Mouse (Mus musculus) mouse embryonic stem cell (cell line): ENCODE data around the gene Evpl.
"Not testable (repeated sequence)": the region's sequence is repeated elsewhere in the genome, so short reads cannot be mapped to it uniquely, and the experiment has no call there.

ENCODE experiments used
- in situ Hi-C, 2 experiments: fragments of 300-500 bp; cut with MboI; formaldehyde crosslinking; loops; 1 replicate in 1 of 2; 3 replicates in 1 of 2; pipeline ENCODE4 v1.14.3; 2019 to 2020; ENCODE audit warnings: low sequenced_read_pairs in 2 of 2, low pct_unique_long_range_greater_than_20kb in 1 of 2, mixed read lengths in 1 of 2; ENCODE audit not compliant: unreplicated experiment in 1 of 2

The Evpl gene

DNA sequence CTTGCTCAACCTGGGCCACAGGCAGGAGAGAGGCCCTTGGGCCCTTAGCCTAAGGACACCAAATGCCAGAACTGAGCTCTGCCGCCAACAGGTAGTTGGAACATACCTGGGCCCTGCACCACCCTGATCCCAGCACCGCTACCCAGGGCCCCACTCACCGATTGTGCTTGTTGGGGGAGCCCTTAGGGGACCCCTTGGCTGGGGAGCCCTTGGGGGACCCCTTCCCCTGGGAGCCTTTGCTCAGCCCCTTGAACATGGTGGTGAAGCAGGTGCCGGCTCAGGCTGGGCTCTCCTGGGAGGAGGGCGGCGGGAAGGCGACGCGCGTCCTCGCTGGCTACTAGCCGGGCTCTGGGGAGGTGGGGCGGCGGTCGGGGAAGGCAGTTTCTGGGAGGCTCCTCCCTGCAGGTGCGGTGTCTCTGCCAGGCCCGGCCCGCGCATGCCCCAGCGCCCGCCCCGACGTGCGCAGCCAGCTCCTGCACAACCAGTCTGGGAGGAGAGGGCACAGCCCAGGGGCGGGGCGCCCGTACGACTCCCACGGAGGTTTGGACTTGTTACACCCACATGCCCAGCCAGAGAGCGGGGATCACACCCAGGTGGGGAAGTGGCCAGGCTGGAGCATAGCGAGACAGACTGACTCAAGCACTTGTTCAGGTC lies at the start of gene Evpl:
Gene Evpl (minus strand): TSS at position 336 of the 654 bp plus-strand sequence.
- in situ Hi-C loops = no loop called here

DNA sequence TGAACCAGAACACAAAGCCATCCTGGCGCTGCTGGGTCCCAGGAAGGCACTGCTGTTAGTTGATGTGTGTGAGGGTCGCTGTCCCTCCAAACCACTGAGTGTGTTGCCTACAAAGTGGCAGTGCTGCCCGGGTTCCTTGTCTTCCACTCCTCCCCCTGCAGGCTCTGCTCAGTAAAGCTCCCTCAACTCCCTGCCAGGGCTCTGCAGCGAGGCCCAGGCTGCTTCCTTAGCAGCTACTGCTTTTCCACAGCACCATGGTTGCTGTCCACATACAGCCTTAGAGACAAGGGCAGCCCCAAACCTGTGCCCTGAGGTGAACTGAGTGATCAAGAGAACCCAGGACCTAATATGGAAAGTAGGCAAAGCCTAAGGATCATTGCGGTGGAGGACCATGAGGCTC lies 49.5 kb upstream of the Evpl start:
- in situ Hi-C loops = loop anchor here in 1 of 2 experiments (10.0 kb wide), 1 partner anchor 63 kb away; no protein-coding TSS in a partner anchor

DNA sequence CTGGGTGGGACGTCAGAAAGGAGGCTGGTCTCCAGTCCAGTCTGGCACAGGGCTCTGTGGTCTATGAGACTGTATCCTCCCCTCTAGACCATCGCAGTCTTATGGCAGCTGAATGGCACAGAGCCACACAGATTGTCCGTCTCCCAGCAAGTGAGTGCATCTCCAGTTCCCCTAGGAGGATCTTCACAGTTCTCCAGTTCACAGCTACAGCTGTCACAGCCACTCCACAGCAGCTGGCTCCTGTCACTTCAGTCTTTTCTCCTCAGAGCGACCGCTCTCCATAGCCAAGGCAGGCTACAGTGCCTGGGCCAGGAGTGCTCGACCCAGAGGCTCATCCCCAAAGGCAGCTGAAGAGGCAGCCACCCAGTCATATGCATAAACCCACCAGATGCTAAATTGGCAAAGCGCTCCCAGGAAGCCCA lies 47.9 kb upstream of the Evpl start:
- in situ Hi-C loops = loop anchor here in 1 of 2 experiments (10.0 kb wide), 1 partner anchor 61 kb away; no protein-coding TSS in a partner anchor

DNA sequence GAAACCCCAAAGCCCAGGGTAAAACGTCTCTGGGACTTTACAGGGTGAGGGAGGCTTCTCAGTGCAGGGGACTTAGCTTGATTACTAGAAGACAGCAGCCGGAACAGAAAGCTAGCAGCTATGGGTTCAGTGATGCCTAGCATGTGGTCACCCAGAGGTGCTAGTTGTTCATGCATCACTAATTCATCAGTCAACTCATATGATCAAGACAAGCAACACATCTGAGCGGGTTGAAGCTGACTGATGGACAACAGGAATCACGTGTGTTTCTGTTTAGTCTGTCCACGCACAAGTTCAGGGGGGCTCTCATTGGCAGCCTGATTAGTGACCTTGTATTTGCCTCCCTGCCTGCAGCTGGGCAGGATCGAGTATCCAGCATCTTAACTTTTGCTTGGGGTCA lies 46.1 kb upstream of the Evpl start:
- in situ Hi-C loops = loop anchor here in 1 of 2 experiments (10.0 kb wide), 1 partner anchor 59 kb away; no protein-coding TSS in a partner anchor

DNA sequence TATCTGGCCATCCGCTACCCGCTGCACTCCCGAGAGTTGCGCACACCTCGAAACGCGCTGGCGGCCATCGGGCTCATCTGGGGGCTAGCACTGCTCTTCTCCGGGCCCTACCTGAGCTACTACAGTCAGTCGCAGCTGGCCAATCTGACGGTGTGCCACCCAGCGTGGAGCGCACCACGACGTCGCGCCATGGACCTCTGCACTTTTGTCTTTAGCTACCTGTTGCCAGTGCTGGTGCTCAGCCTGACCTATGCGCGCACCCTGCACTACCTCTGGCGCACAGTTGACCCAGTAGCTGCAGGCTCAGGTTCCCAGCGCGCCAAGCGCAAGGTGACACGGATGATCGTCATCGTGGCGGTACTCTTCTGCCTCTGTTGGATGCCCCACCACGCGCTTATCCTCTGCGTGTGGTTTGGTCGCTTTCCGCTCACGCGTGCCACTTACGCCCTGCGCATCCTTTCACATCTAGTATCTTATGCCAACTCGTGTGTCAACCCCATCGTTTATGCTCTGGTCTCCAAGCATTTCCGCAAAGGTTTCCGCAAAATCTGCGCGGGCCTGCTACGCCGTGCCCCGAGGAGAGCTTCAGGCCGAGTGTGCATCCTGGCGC lies 45.1 kb upstream of the Evpl start:
- in situ Hi-C loops = loop anchor here in 1 of 2 experiments (10.0 kb wide), 1 partner anchor 58 kb away; no protein-coding TSS in a partner anchor

DNA sequence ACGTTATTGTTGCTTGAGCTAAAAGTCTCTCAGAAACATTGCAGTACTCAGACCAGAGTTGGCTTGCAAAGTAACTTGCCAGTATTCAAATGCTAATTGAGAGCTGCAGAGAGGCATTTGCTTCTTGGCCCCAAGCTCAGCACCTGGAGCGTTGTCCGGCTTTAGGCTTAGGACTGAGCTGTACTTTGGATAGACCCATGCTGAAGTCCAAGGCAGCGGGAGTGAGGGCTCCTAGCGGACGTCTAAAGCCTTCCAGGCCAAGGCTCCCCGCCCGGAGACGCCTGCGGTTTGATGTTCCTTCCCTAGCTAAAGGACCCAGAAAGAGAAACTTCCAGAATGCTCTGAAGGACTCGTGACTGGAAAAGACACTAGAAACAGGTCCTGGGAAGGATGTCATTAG lies 44.2 kb upstream of the Evpl start:
- in situ Hi-C loops = loop anchor here in 1 of 2 experiments (10.0 kb wide), 1 partner anchor 57 kb away; no protein-coding TSS in a partner anchor

DNA sequence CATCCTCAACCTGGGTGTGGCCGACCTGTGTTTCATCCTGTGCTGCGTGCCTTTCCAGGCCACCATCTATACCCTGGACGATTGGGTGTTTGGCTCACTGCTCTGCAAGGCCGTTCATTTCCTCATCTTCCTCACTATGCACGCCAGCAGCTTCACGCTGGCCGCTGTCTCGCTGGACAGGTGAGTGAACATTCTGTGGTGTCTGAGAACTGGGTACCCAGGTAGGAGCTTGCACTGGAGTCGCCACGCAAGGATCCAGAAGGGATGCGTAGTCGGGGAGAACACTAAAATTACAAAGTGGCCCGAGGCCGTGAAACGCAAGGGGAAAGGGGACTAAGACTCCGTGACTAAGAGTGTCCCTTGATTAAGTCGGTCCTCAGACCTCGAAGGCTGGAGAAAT lies 43.8 kb upstream of the Evpl start:
- in situ Hi-C loops = loop anchor here in 1 of 2 experiments (10.0 kb wide), 1 partner anchor 57 kb away; no protein-coding TSS in a partner anchor

DNA sequence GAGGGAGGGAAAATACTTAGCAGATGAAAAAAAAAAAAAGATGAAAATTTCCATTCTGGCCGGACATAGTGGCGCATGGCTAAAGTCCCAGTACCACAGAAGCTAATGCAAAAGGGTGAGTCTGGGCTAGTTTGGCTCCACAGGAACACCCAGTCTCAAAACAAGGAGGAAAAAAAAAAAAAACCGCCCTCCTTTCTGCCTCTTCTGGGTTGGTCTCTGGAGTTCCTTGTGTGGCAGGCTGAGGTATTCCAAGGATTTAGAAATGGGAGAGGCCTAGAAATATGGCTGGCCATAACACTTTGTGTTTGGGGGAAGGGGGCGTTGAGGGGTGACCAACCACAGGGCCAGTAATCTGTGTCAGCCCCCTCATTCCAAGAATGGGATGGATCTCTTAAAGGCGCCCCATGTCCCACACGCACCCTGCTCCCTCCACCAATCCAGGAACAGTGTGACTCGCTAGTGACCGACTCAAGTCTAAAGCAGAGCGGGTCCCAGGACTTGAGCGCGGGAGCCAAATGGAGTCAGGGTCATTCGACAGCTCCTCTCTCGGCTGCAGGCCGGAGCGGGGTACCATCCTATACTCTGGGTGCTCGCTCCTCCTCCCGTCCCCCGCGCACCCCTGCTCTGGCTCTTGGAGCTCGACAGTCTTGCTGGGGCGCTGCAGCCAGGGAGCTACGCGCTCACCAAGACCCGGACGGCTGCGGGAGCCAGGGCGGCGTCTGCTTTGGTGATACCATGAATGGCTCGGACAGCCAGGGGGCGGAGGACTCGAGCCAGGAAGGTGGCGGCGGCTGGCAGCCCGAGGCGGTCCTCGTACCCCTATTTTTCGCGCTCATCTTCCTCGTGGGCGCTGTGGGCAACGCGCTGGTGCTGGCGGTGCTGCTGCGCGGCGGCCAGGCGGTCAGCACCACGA lies 43.1 kb upstream of the Evpl start, which contains the start of gene Galr2:
Gene Galr2 (plus strand): TSS at position 189 of the 913 bp plus-strand sequence.
- in situ Hi-C loops = loop anchor here in 1 of 2 experiments (10.0 kb wide), 1 partner anchor 56 kb away; no protein-coding TSS in a partner anchor

DNA sequence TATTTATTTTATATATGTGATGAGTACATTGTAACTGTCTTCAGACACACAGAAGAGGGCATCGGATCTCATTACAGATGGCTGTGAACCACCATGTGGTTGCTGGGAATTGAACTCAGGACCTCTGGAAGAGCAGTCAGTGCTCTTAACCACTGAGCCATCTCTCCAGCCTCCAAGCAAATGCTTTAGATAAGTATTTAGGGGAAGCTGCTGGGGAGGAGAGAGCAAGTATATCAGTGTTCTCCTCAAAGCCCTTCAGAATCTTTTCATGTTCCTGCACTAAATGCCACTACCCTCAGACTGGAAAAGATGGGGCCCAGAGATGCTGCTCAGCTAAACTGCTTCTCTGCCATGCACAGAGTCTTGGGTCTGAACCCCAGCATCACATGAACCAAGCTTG lies 39.3 kb upstream of the Evpl start:
- in situ Hi-C loops = not testable (repeated sequence)

DNA sequence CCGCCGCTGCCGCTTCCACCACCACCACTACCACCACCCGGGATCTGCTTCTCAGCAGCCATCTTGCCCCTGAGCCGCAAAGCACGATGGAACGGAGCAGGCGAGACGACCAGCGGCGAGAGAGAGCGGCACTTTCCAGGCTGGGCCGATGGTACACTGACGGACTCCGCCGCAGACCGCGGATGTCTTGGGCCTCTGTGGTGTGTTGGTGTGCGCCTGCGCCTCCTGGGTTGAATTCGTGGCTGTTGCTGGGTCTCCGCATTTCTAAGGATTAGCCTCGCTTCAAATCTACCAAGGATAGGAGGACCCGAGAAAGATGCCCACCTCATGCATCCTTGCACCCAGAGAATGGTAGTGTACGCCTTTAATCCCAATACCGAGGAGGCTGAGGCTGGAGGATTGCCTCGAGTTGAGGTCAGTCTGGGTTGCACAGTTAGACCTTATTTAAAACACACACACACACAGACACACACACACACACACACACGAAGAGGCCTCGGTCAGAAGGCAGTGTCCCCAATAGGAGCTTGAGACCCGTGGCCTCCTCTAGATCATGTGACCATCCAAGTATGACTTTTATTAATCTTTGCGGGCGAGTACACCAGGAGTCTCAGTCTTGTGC lies 36.3 kb upstream of the Evpl start, which contains the start of gene Srp68:
Gene Srp68 (minus strand): TSS at position 173 of the 622 bp plus-strand sequence.
- in situ Hi-C loops = no loop called here

DNA sequence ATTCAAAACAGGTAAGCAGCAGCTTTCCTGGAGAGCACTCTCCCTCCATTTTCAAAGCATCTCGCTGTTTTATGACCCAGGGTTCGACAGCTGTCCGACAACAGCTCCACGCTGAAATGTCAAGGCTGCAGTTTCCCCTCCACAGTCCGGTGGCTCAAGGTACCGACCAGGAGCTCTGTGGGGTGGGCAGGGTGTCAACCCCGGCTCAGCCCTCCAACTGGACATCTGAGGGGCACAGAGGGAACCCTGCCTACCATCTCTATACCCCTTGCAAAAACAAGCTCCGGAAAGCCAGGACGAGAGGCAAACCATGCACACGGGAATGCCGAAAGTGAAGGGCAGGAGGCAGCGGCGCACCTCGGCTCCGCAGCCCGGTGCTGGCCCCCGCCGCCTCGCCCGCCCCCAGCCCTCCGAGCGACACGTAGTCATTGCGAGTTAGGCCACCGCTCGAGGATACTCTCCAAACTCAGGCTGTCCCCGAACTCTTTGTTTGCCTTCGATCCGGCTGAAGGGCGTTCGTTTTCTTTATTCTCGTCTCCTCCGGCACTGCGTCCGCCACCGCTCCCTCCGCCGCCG lies 35.7 kb upstream of the Evpl start:
- in situ Hi-C loops = no loop called here

DNA sequence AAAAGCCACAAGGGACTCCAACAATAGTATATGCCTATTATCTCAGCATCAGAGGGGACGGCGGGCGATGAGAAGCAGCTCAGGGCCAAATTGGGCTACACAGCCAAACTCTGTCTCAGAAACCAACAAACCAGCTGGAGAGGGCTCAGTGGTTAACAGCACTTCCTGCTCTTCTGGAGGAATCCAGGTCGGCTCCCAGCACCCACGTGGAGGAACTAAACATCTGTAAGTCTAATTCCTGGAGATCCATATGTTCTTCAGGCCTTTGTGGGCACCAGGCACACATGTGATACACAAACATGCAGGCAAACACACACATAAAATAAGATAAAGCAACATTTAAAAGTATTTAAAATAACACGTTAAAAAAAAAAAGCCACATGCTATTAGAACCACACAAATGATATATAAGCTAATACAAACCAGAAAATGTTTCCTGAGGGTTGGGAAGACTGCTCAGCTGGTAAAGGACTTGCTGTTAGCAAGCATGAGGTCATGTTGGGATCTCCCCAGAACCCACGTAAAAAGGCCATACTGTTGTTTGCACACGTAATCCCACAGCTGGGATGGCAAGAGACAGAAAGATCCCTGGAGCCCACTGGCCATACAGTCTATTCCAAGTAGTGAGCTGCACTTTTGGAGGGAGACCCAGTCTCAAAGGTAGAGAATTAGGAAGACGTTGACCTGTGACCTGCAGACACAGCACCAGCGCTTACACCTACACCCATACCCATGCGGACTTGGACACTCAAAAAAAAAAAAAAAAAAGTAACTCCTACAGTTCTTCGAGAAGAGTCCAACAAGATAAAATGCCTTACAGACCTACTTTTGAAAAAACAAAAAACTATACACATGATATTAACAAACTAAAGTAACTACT lies 35.0 kb upstream of the Evpl start:
- in situ Hi-C loops = no loop called here

DNA sequence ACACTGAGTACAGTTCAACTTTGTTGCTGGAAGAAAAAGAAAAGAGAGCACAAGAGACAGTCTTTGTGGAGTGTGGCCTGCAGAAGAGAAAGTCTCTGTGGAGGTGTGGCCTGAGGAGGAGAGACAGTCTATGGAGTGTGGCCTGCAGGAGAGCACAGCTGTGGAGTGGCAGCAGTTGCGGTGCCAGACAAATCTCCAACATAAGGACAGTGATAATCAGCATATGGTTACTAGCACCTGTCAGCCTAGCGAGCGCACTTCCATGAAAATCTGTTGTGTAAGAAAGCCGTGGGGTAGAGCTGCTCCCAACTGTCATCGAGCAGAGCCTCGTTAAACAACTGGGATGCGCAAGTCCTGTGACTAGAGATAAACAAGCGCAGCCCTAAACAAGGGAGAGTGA lies 31.7 kb upstream of the Evpl start:
- in situ Hi-C loops = no loop called here

DNA sequence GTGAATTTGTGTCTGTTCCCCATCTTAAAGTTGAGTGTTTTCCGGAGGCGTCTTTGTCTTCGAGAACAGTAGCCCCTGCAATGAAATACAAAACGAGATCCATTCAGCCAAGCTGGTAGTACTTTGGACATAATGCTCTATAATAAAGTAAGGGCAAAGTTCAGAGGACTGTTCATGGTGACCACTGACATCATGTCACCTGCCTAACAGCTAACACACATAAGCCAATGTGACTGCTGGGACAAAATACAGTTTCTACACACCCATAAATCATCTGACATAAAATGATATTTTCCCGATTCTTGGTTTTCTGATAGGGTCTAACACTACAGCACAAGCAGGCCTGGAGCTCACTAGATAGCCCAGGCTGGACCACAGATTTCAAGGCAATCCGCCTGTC lies 30.4 kb upstream of the Evpl start:
- in situ Hi-C loops = no loop called here

DNA sequence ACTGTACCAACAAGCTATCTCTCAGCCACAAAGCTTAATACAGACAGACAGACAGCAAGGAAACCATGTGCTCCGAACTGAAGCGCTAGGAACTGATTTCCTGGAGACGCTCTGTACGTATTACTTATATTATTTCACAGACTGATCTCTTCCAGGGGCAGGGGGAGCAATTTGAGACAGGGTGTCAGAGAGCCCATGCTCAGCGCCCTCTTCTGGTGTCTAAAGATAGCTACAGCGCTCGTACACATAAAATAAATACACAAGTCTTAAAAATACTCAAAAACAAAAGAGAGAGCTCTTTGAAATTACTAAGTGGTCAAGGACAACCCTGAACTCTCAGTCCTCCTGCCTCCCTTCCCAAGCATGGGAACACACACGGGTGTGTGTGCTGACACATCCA lies 29.8 kb upstream of the Evpl start:
- in situ Hi-C loops = no loop called here

DNA sequence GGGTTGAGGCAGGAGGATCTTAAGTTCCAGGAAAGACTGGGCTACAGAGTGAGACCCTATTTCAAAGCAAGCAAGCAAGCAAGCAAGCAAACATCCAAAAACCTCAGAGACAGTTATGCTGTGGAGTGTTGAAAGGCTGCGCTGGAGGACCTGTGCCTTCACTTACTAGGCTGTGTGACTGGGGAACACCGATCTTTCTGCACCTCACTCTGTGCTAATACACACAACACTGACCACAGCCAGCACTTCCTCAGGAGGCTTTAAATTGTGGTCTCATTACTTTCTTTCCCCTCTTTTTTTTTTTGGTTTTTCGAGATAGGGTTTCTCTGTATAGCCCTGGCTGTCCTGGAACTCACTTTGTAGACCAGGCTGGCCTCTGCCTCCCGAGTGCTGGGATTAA lies 28.0 kb upstream of the Evpl start:
- in situ Hi-C loops = no loop called here

DNA sequence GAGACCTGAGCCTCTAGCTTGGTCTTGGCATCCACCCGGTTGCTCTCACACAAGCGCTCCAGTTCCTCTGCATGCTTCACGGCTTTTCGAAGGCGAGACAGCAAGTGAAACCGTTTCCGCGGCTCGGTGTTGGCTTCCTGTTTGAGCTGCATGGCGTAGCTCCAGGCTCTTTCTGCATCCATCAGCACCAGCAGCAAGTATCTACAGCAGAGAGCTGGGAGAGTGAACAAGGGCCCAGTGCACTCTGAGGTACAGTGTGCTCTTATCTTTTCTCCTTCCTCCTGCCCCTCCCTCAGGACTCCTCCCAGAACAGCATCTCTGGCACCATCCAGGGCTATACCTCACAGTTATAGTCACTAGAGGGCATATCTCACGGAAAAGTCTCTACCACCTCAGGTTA lies 27.5 kb upstream of the Evpl start:
- in situ Hi-C loops = no loop called here
